Mouse (Mus musculus): ENCODE data around the gene Gm5580. TPM values are rescaled to one million over a fixed set of nuclear protein-coding genes. Genes with fewer than 3 reads are reported as not detected.
"Not testable (repeated sequence)": the region's sequence is repeated elsewhere in the genome, so short reads cannot be mapped to it uniquely, and the experiment has no call there.

The Gm5580 gene
- polyA plus RNA-seq (2012; rRNA removed): 0.20 TPM in 1 of 2 replicates, not detected in the other

GRCm38 (mm10) chr6:116550841-116551240, at the start of gene Gm5580:
Gene Gm5580, plus strand, starts transcription at chr6:116551141.
- DNase-seq; H3K27me3 ChIP-seq (replicated peaks; ENCODE audit: control insufficient read depth, insufficient read depth, low read length); H3K4me1 ChIP-seq (ENCODE audit: control insufficient read depth, insufficient read depth, low read length); H3K27ac ChIP-seq (ENCODE audit: insufficient read depth, low read depth, low read length); H3K36me3 ChIP-seq (ENCODE audit: control insufficient read depth, insufficient read depth, low read length); H3K4me3 ChIP-seq (ENCODE audit: insufficient read depth, low read depth, low read length): not testable (repeated sequence)
- WGBS: 96% methylated on average over 11 of the region's 11 CpGs

GRCm38 (mm10) chr6:116506302-116507003, 44.5 kb upstream of the Gm5580 start, which contains the start of gene Olfr212:
Gene Olfr212, plus strand, starts transcription at chr6:116506516.
- not testable (repeated sequence) for H3K27me3 ChIP-seq (replicated peaks; ENCODE audit: control insufficient read depth, insufficient read depth, low read length); H3K27ac ChIP-seq (ENCODE audit: insufficient read depth, low read depth, low read length); H3K4me3 ChIP-seq (ENCODE audit: insufficient read depth, low read depth, low read length); DNase-seq; H3K36me3 ChIP-seq (ENCODE audit: control insufficient read depth, insufficient read depth, low read length); H3K4me1 ChIP-seq (ENCODE audit: control insufficient read depth, insufficient read depth, low read length)
- WGBS: 90% methylated on average over 20 of the region's 20 CpGs

DNA sequence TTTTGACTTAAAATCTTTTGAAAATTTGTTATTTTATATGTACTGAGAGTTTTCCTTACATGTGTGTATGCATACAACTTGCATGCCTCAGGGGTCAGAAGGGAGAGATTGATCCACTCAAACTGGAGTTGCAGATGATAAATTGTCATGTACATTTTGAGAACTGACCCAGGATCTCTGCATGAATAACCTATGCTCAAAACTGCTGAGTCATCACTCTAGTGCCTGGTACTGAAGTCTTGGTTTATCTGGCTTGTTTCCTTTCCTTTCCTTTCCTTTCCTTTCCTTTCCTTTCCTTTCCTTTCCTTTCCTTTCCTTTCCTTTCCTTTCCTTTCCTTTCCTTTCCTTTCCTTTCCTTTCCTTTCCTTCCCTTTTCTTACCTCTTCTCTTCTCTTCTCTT, 36.1 kb upstream of the Gm5580 start:
- H3K4me1 ChIP-seq (ENCODE audit: control insufficient read depth, insufficient read depth, low read length): no peaks in the 10 kb centered on the region
- H3K36me3 ChIP-seq (ENCODE audit: control insufficient read depth, insufficient read depth, low read length): no peaks in the 10 kb centered on the region
- DNase-seq: no peak
- H3K27ac ChIP-seq (ENCODE audit: insufficient read depth, low read depth, low read length): no peak overlapping the region
- TF ChIP-seq POLR2A (IDR thresholded peaks at IDR 0.05; ENCODE audit: low read depth, low read length) (no peak), CTCF (conservative IDR thresholded peaks at IDR 0.05; ENCODE audit: insufficient read depth, insufficient read length, low read depth, low read length) (no peak)
- H3K27me3 ChIP-seq (replicated peaks; ENCODE audit: control insufficient read depth, insufficient read depth, low read length): no peaks in the 10 kb centered on the region
- H3K4me3 ChIP-seq (ENCODE audit: insufficient read depth, low read depth, low read length): no peak overlapping the region

GRCm38 (mm10) chr6:116538156-116538555, 12.8 kb upstream of the Gm5580 start, which contains the start of gene Olfr213:
Gene Olfr213, plus strand, starts transcription at chr6:116538456.
- DNase-seq: no peak
- TF ChIP-seq CTCF (conservative IDR thresholded peaks at IDR 0.05; ENCODE audit: insufficient read depth, insufficient read length, low read depth, low read length) (no peak), POLR2A (IDR thresholded peaks at IDR 0.05; ENCODE audit: low read depth, low read length) (no peak)
- Histone ChIP-seq H3K27ac (ENCODE audit: insufficient read depth, low read depth, low read length) (no peak within 1 kb of the TSS), H3K27me3 (replicated peaks; ENCODE audit: control insufficient read depth, insufficient read depth, low read length) (no peaks in the 10 kb centered on the region; the same call in 1 of the 2 replicates), H3K4me3 (ENCODE audit: insufficient read depth, low read depth, low read length) (no peak within 1 kb of the TSS), H3K36me3 (ENCODE audit: control insufficient read depth, insufficient read depth, low read length) (no peaks in the 10 kb centered on the region), H3K4me1 (ENCODE audit: control insufficient read depth, insufficient read depth, low read length) (no peaks in the 10 kb centered on the region)
- WGBS: 85% methylated on average over 1 of the region's 1 CpGs

GRCm38 (mm10) chr6:116542500-116542899, 8.4 kb upstream of the Gm5580 start:
- Histone ChIP-seq H3K27me3 (replicated peaks; ENCODE audit: control insufficient read depth, insufficient read depth, low read length) (no peaks in the 10 kb centered on the region; the same call in 1 of the 2 replicates), H3K4me1 (ENCODE audit: control insufficient read depth, insufficient read depth, low read length) (no peaks in the 10 kb centered on the region), H3K36me3 (ENCODE audit: control insufficient read depth, insufficient read depth, low read length) (no peaks in the 10 kb centered on the region), H3K4me3 (ENCODE audit: insufficient read depth, low read depth, low read length) (no peak overlapping the region), H3K27ac (ENCODE audit: insufficient read depth, low read depth, low read length) (no peak overlapping the region)
- DNase-seq: no peak
- TF ChIP-seq POLR2A (IDR thresholded peaks at IDR 0.05; ENCODE audit: low read depth, low read length) (no peak), CTCF (conservative IDR thresholded peaks at IDR 0.05; ENCODE audit: insufficient read depth, insufficient read length, low read depth, low read length) (no peak)
- WGBS: 89% methylated on average over 2 of the region's 2 CpGs

DNA sequence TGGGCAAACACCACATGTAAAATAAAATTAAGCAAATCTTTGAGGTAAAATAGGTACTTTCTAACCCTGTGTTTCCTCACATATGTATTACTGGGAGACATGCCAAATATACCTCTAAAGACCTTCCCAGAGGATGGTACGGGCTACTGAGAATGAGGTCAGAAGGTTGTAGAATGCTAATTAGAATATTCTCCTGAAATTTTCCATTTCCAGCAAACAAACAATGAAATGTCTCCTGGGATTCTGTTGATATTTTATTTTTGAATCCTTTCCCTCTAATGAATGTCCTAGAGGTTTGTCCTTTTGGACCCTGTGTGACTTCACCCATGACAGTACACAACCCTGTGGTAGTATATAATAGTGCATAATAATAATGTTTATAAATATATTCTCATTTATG, 3.0 kb downstream of the Gm5580 start, which contains the start of gene Olfr214:
Gene Olfr214, plus strand, starts transcription at position 301 of the 400 bp plus-strand sequence.
- Histone ChIP-seq H3K4me3 (ENCODE audit: insufficient read depth, low read depth, low read length) (no peak within 1 kb of the TSS), H3K4me1 (ENCODE audit: control insufficient read depth, insufficient read depth, low read length) (no peaks in the 10 kb centered on the region)
- TF ChIP-seq POLR2A (IDR thresholded peaks at IDR 0.05; ENCODE audit: low read depth, low read length) (no peak), CTCF (conservative IDR thresholded peaks at IDR 0.05; ENCODE audit: insufficient read depth, insufficient read length, low read depth, low read length) (no peak)

DNA sequence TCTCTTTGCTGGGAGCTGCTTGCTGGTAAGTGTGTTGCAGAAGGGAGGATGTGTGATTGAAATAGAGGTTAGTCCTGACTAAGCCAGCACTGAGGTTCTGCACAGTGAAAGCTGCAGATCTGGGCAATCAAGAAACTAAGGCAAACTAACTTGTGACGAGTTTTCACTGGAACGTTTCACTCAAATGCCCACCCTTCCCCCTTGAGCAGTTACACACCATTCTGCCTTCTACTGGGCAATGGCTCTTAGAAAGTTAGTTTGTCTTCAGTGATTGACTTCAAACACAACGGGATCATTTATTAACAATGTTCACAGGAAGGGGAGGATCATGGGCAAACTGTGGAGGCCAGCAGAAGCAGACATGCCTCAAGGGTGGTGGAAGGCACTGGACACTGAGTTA, 4.0 kb downstream of the Gm5580 start:
- Histone ChIP-seq H3K36me3 (ENCODE audit: control insufficient read depth, insufficient read depth, low read length) (no peaks in the 10 kb centered on the region), H3K4me1 (ENCODE audit: control insufficient read depth, insufficient read depth, low read length) (no peaks in the 10 kb centered on the region), H3K27me3 (replicated peaks; ENCODE audit: control insufficient read depth, insufficient read depth, low read length) (no peaks in the 10 kb centered on the region), H3K27ac (ENCODE audit: insufficient read depth, low read depth, low read length) (no peak overlapping the region), H3K4me3 (ENCODE audit: insufficient read depth, low read depth, low read length) (no peak overlapping the region)
- no peak for DNase-seq
- TF ChIP-seq POLR2A (IDR thresholded peaks at IDR 0.05; ENCODE audit: low read depth, low read length) (no peak), CTCF (conservative IDR thresholded peaks at IDR 0.05; ENCODE audit: insufficient read depth, insufficient read length, low read depth, low read length) (no peak)
- WGBS: 29% methylated on average over 3 of the region's 3 CpGs

More for the DNA sequence above, 3.0 kb downstream of the Gm5580 start, which contains the start of gene Olfr214:
- 39% methylated on average over 1 of the region's 1 CpGs for WGBS
- no peaks in the 10 kb centered on the region for H3K36me3 ChIP-seq (ENCODE audit: control insufficient read depth, insufficient read depth, low read length)
- DNase-seq: no peak
- no peaks in the 10 kb centered on the region for H3K27me3 ChIP-seq (replicated peaks; ENCODE audit: control insufficient read depth, insufficient read depth, low read length)
- H3K27ac ChIP-seq (ENCODE audit: insufficient read depth, low read depth, low read length): no peak within 1 kb of the TSS

Data from kidney, adult 2 months (tissue).